Mouse (Mus musculus) midbrain, postnatal 0 days (tissue): ENCODE measurements at regions not wholly inside any gene's neighbourhood (a gene's known extent, or its start where the extent isn't known, plus 50 kb on each side); places are given as distances from the start of the nearest gene placed in this dataset.
"Not testable (repeated sequence)": the region's sequence is repeated elsewhere in the genome, so short reads cannot be mapped to it uniquely, and the experiment has no call there.

Experiments
- ATAC-seq: fragments of 200-750 bp; cut with Nextera tagmentation; 2 replicates; pipeline ENCODE4 v1.8.0; 2017; ENCODE audit warnings: moderate number of reproducible peaks, mild to moderate bottlenecking, moderate TSS enrichment, moderate library complexity; ENCODE audit not compliant: low FRiP score
- DNase-seq: peaks from one replicate; pipeline ENCODE4 v3.0.0-alpha.2; 2015; ENCODE audit warnings: low spot score
- H3K27ac ChIP-seq: fragments of 300-500 bp; sonication (generic); 2 replicates; pipeline ENCODE4 v1.5.1; 2014; ENCODE audit warnings: low read depth, mild to moderate bottlenecking, low read length, mixed read lengths
- H3K27me3 ChIP-seq: fragments of 300-500 bp; sonication (generic); 2 replicates; pipeline ENCODE4 v1.6.1; 2014; ENCODE audit warnings: low read length, control low read depth, mixed read lengths; ENCODE audit not compliant: insufficient read depth
- H3K36me3 ChIP-seq: fragments of 300-500 bp; sonication (generic); 2 replicates; pipeline ENCODE4 v1.6.1; 2014; ENCODE audit warnings: low read length, control low read depth, mixed read lengths; ENCODE audit not compliant: insufficient read depth
- H3K4me1 ChIP-seq: fragments of 300-500 bp; sonication (generic); 2 replicates; pipeline ENCODE4 v1.6.1; 2014; ENCODE audit warnings: mild to moderate bottlenecking, control low read depth, antibody characterized with exemption, low read length, mixed read lengths; ENCODE audit not compliant: insufficient read depth
- H3K4me2 ChIP-seq: fragments of 300-500 bp; sonication (generic); 2 replicates; pipeline ENCODE4 v1.6.1; 2014; ENCODE audit warnings: low read depth, mild to moderate bottlenecking, low read length, mixed read lengths; ENCODE audit not compliant: poor library complexity, severe bottlenecking
- H3K4me3 ChIP-seq: fragments of 300-500 bp; sonication (generic); 2 replicates; pipeline ENCODE4 v1.5.1; 2014; ENCODE audit warnings: low read depth, mild to moderate bottlenecking, low read length, moderate library complexity
- H3K9ac ChIP-seq: fragments of 300-500 bp; sonication (generic); replicated peaks from 2 replicates; pipeline ENCODE4 v1.6.1; 2014; ENCODE audit warnings: mild to moderate bottlenecking, low read length, moderate library complexity, mixed read lengths; ENCODE audit not compliant: poor library complexity, severe bottlenecking
- H3K9me3 ChIP-seq: fragments of 300-500 bp; sonication (generic); 2 replicates; pipeline ENCODE4 v1.6.1; 2016; ENCODE audit warnings: low read length, control low read depth
- CTCF ChIP-seq: IDR thresholded peaks from 2 replicates; pipeline ENCODE4 v1.5.1; 2016; ENCODE audit warnings: antibody characterized with exemption, mild to moderate bottlenecking
- WGBS: fragments of 180-500 bp; shearing (Covaris S2); extraction: QIAGEN DNeasy Blood & Tissue Kit; methylation state at CpG from one replicate; pipeline ENCODE4 v1.1.7; 2014; 5-methylcytosine and 5-hydroxymethylcytosine counted together

DNA sequence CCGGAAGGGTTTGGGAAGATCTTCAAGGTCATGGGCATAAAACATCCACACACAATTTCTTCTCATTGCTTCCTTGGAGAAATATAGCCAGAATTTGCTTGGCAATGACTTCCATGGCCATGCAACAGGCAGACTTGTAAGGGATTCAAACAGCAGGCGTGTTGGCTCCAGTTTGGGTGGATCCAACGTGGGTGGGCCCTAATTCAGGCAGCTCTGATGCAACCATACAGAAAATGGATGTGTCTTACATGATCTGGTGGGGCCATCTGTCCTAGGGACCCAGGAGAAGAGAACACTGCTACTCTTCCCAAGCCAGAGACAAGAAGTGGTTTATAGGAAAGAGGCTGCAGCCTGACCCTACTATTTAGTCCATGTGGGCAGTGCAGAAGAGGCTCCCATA lies 121.5 kb downstream of the Glrx3 start:
- H3K4me1 ChIP-seq, result no peaks in the 10 kb centered on the region
- no peaks in the 10 kb centered on the region for H3K36me3 ChIP-seq
- ATAC-seq, result no peak
- DNase-seq, result peak; percentile 27
- H3K4me2 ChIP-seq, result no peak overlapping the region
- 94% methylated on average over 3 of the region's 3 CpGs for WGBS
- no peak overlapping the region for H3K4me3 ChIP-seq
- TF ChIP-seq CTCF, result no peak
- no peaks in the 10 kb centered on the region for H3K9me3 ChIP-seq
- H3K27ac ChIP-seq, result no peak overlapping the region
- H3K9ac ChIP-seq, result no peak overlapping the region
- no peaks in the 10 kb centered on the region for H3K27me3 ChIP-seq

DNA sequence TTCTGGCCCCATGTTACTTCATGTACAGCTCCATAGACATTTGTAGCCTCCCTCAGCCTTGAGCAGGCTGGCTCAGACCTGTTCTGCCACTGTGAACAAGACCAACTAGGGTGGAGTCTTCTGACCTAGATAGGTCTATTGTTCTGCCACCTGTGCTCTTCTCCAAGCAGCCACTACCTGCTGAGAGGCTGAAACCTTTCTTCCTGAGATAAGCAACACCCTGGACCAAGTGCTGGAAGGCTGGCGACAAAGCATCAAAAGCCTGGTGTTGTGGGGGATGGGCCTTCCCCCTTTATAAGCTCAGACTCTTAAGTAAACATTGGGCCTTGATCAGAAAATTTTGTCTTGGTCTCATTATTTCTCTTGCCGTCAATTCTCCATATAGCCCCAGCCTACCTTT lies 132.8 kb downstream of the Glrx3 start:
- H3K9ac ChIP-seq, result no peak overlapping the region
- no peak overlapping the region for H3K27ac ChIP-seq
- H3K4me2 ChIP-seq, result no peak overlapping the region
- ATAC-seq (no peak), DNase-seq (no peak)
- H3K27me3 ChIP-seq, result no peaks in the 10 kb centered on the region
- no peaks in the 10 kb centered on the region for H3K36me3 ChIP-seq
- no peaks in the 10 kb centered on the region for H3K9me3 ChIP-seq
- WGBS, result 81% methylated on average over 2 of the region's 2 CpGs
- TF ChIP-seq CTCF, result no peak
- no peaks in the 10 kb centered on the region for H3K4me1 ChIP-seq
- H3K4me3 ChIP-seq, result no peak overlapping the region

DNA sequence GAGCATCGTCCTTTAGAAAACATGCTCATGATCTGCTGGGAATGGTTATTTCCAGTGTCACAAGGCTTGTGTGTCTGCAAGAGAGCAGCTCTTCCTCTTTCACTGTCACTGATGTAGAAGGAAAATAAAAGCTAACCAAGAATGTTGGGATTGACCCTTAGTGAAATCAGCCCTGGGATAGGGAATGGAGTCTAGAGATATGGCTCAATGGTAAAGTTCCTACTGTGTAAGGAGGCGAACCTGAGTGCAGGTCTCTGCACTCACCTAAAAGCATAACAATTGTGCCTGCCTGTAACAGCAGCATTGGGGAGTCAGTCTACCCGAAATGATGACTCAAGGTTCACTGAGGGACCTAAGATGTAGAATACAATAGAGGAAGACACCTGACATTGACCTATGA lies 138.1 kb downstream of the Glrx3 start:
- Histone ChIP-seq H3K4me1 (no peaks in the 10 kb centered on the region), H3K27ac (no peak overlapping the region), H3K4me3 (no peak overlapping the region), H3K9ac (no peak overlapping the region), H3K9me3 (no peaks in the 10 kb centered on the region), H3K4me2 (no peak overlapping the region), H3K36me3 (no peaks in the 10 kb centered on the region), H3K27me3 (no peaks in the 10 kb centered on the region)
- TF ChIP-seq CTCF, result no peak
- WGBS, result 88% methylated on average over 3 of the region's 3 CpGs
- DNase-seq, result no peak
- no peak for ATAC-seq

DNA sequence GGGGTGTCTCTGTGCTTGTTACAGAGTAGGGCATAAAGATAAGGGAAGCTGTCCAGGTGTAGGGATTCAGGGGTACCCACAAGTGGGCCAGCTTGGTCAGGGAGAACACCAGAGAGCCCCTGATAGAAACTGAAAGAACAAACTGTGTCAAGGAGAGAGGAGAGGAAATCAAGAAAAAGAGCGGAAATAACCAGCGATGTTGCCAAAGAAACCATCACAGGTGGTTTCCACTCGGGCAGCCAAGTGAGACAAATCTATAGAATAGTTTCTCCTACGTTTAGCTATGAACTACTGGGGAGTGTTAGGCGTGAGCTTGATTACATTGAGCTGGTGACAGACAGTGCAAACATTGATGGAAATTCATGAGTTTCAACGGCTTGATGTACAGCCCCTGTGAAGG lies 138.8 kb downstream of the Glrx3 start:
- 47% methylated on average over 6 of the region's 6 CpGs for WGBS

DNA sequence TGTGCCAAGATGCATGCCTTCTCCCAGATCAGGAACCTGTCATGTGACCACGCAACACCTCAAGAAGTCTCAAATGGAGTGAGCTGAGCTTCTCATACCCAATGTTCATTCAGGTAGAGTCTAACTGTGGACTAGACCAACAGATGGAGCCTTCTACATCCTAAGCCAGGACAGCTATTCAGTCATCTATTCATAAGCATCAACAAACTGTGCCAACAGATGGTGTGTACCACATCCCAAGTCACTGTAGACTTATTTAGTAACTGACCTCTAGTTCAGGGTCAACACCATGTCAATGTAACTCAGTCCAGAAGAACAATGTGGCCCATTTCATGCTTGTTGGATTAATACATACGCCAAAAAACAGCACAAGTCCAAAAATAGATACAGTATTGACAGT lies 146.1 kb downstream of the Glrx3 start:
- no peaks in the 10 kb centered on the region for H3K36me3 ChIP-seq
- no peaks in the 10 kb centered on the region for H3K9me3 ChIP-seq
- no peak overlapping the region for H3K27ac ChIP-seq
- no peak overlapping the region for H3K4me2 ChIP-seq
- H3K4me1 ChIP-seq, result no peaks in the 10 kb centered on the region
- no peak overlapping the region for H3K9ac ChIP-seq
- WGBS, result 94% methylated on average over 2 of the region's 2 CpGs
- H3K27me3 ChIP-seq, result no peaks in the 10 kb centered on the region
- no peak overlapping the region for H3K4me3 ChIP-seq
- DNase-seq, result no peak
- ATAC-seq, result no peak
- no peak for TF ChIP-seq CTCF

More for the DNA sequence above, 138.8 kb downstream of the Glrx3 start:
- no peak for TF ChIP-seq CTCF
- Histone ChIP-seq H3K36me3 (no peaks in the 10 kb centered on the region), H3K4me1 (no peaks in the 10 kb centered on the region), H3K27ac (no peak overlapping the region), H3K4me3 (no peak overlapping the region), H3K4me2 (no peak overlapping the region), H3K9ac (no peak overlapping the region), H3K9me3 (no peaks in the 10 kb centered on the region), H3K27me3 (no peaks in the 10 kb centered on the region)
- no peak for ATAC-seq
- no peak for DNase-seq

DNA sequence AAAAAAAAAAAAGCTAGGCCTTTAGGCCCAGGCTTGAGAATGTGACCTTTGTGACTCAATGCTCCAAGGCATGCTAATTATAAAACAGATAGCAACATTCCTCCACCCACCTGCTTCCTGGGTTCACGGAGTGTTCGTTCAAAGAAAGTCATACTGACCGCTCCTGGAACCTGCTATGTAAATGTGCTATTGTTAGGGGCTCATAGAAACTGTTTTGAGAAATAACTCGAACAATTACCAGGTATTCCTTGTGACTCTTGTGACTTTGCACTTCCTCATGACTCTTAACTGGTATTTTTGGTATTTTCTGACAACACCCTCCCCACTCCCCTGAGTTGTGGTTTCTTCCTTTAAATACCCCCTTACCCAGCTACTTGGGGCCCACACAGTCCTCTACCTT lies 147.5 kb downstream of the Glrx3 start:
- not testable (repeated sequence) for H3K9me3 ChIP-seq, ATAC-seq, H3K27ac ChIP-seq, H3K4me1 ChIP-seq, H3K4me3 ChIP-seq, H3K27me3 ChIP-seq, H3K36me3 ChIP-seq, H3K4me2 ChIP-seq, H3K9ac ChIP-seq, DNase-seq
- 88% methylated on average over 4 of the region's 4 CpGs for WGBS

DNA sequence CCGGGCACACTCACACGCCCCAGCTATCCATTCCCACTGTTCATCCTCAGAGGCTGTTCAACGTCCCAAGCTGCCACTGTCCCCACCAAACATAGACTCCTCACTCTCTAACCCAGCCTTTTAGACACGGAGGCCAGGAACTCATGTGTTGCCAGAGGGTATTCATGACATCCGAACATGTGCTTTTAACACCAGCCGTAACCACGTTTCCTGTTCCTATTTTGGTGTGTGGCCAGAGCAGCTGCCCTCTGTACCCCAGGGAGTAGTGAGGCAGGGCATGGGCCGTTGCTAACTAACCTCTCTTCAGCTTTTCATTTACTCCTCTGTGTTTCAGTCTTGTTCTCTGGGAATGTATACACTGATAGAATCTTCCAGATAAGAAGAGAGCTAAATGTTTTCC lies 156.2 kb downstream of the Glrx3 start:
- 69% methylated on average over 8 of the region's 8 CpGs for WGBS
- Histone ChIP-seq H3K27me3 (no peaks in the 10 kb centered on the region), H3K4me1 (no peaks in the 10 kb centered on the region), H3K4me2 (no peak overlapping the region), H3K27ac (no peak overlapping the region), H3K9ac (no peak overlapping the region), H3K4me3 (no peak overlapping the region), H3K9me3 (no peaks in the 10 kb centered on the region), H3K36me3 (no peaks in the 10 kb centered on the region)
- no peak for DNase-seq
- no peak for ATAC-seq
- no peak for TF ChIP-seq CTCF
